Comparison of ENCODE assay signal across 13 mouse cellular contexts in genomic region chr1:74434596-74434995, GRCm38 (mm10). TPM values are rescaled to one million over a fixed set of nuclear protein-coding genes. Genes with fewer than 3 reads are reported as not detected.
DNase-seq lines count a peak whose midpoint lies in the region; ATAC-seq lines count a peak whose summit lies in the region.
"Had no signal": no experiment of that assay in that cellular context is flagged by ENCODE, and none has a peak within 500 bp of the region (broad histone marks: within the 10 kb centered on the region; RNA-seq: fewer than 3 reads in every experiment).

No protein-coding gene starts in this region.

- no peaks in the 10 kb centered on the region; the same call in 1 of the 2 replicates for H3K4me1 ChIP-seq in intestine, embryonic 14.5 days (replicated peaks; ENCODE audit: control insufficient read depth, insufficient read depth, low read length)
- H3K4me1 ChIP-seq: neural tube, embryonic 15.5 days had no signal

- peaks cover 70% of the 10 kb centered on the region for H3K36me3 ChIP-seq in intestine, embryonic 14.5 days (ENCODE audit: control insufficient read depth, insufficient read depth, low read length)

- peak overlapping the region; percentile 62; the same call in 1 of the 2 replicates for H3K27ac ChIP-seq in intestine, embryonic 14.5 days (ENCODE audit: low read depth)
- H3K27ac ChIP-seq: neural tube, embryonic 15.5 days had no signal

- H3K4me2 ChIP-seq in intestine, embryonic 14.5 days (ENCODE audit: low read length): no peak overlapping the region
- H3K4me2 ChIP-seq: lung, embryonic 14.5 days; neural tube, embryonic 15.5 days had no signal

- WGBS in intestine, embryonic 14.5 days: 45% methylated on average over 5 of the region's 5 CpGs

- peak; percentile 94 for DNase-seq in heart, adult 11 months
- DNase-seq in heart, postnatal 4 days: no peak
- DNase-seq in 3T3-L1 (ENCODE audit: low read depth, low spot score): peak; percentile 14
- DNase-seq in intestine, embryonic 14.5 days (ENCODE audit: low spot score): no peak
- DNase-seq in T-cell, adult 2 months (ENCODE audit: low spot score): no peak
- DNase-seq in ovary, postnatal 14 days (ENCODE audit: low spot score): no peak
- no peak for DNase-seq in thymus, postnatal 10 days (ENCODE audit: low spot score in 2 of 2)
- DNase-seq: lung, embryonic 14.5 days; right cerebral cortex, postnatal 25 days had no signal

- peak; percentile 30 for ATAC-seq in intestine, embryonic 14.5 days (replicated peaks; ENCODE audit: low FRiP score, low TSS enrichment, low read depth)
- ATAC-seq in megakaryocyte progenitor cell, adult 5-6 weeks (replicated peaks; ENCODE audit: poor library complexity): peak; percentile 37
- ATAC-seq: hindbrain, embryonic 16.5 days; midbrain, embryonic 16.5 days had no signal

- no peak overlapping the region for H3K9ac ChIP-seq in intestine, embryonic 14.5 days (ENCODE audit: low read length)
- H3K9ac ChIP-seq: lung, embryonic 14.5 days; neural tube, embryonic 15.5 days had no signal

- no peaks in the 10 kb centered on the region for H3K9me3 ChIP-seq in intestine, embryonic 14.5 days (ENCODE audit: control insufficient read depth, low read length)
- H3K9me3 ChIP-seq: neural tube, embryonic 15.5 days had no signal

- no peak overlapping the region for H3K4me3 ChIP-seq in intestine, embryonic 14.5 days (ENCODE audit: low read depth, low read length)
- H3K4me3 ChIP-seq: neural tube, embryonic 15.5 days had no signal

- no peaks in the 10 kb centered on the region for H3K27me3 ChIP-seq in intestine, embryonic 14.5 days (replicated peaks; ENCODE audit: control insufficient read depth, insufficient read depth, low read length)
- H3K27me3 ChIP-seq: neural tube, embryonic 15.5 days had no signal

RNA-seq across cellular contexts. Expression of gene Vil1, which starts 25.4 kb away (rescaled TPM):
- 1 to 10 TPM; 1.4 to 2.1 TPM for total RNA-seq in heart, postnatal 4 days (2021)
- polyA plus RNA-seq in intestine, embryonic 14.5 days (2014; fragmentation: Nextera tagmentation; extraction: Ambion mirVana): 58.1 and 64.7 TPM in 2 replicates
- not detected in 2 replicates for total RNA-seq in megakaryocyte progenitor cell, adult 5-6 weeks (2015)
- total RNA-seq in megakaryocyte progenitor cell, adult 5-6 weeks (2017): not detected in 2 replicates

RNA-seq across cellular contexts. Expression of gene Ctdsp1, which starts 43.3 kb away (rescaled TPM):
- 100 to 1,000 TPM; 121 to 126 TPM for total RNA-seq in heart, postnatal 4 days (2021)
- 86.8 and 87.1 TPM in 2 replicates for polyA plus RNA-seq in intestine, embryonic 14.5 days (2014; fragmentation: Nextera tagmentation; extraction: Ambion mirVana)
- total RNA-seq in megakaryocyte progenitor cell, adult 5-6 weeks (2015): 79.1 and 89.1 TPM in 2 replicates
- 33.0 and 33.2 TPM in 2 replicates for total RNA-seq in megakaryocyte progenitor cell, adult 5-6 weeks (2017)

RNA-seq across cellular contexts. Expression of gene Slc11a1, which starts 59.6 kb away (rescaled TPM):
- 1 to 10 TPM; 1.7 to 3.4 TPM for total RNA-seq in heart, postnatal 4 days (2021)
- polyA plus RNA-seq in intestine, embryonic 14.5 days (2014; fragmentation: Nextera tagmentation; extraction: Ambion mirVana): 5.9 and 6.6 TPM in 2 replicates
- 2.1 and 3.8 TPM in 2 replicates for total RNA-seq in megakaryocyte progenitor cell, adult 5-6 weeks (2015)
- 0.95 and 1.7 TPM in 2 replicates for total RNA-seq in megakaryocyte progenitor cell, adult 5-6 weeks (2017)

Comparison
In these comparisons a context has a peak if more than half of its experiments do, and no peak if none do; other contexts are left out.
1. DNase-seq: peak in heart, adult 11 months (single experiment) and 3T3-L1 (single experiment); none in heart, postnatal 4 days (single experiment), intestine, embryonic 14.5 days (single experiment), T-cell, adult 2 months (single experiment), ovary, postnatal 14 days (single experiment) and thymus, postnatal 10 days (0 of 2).